Mouse (Mus musculus): ENCODE measurements at regions not wholly inside any gene's neighbourhood (a gene's known extent, or its start where the extent isn't known, plus 50 kb on each side); places are given as distances from the start of the nearest gene placed in this dataset.

DNA sequence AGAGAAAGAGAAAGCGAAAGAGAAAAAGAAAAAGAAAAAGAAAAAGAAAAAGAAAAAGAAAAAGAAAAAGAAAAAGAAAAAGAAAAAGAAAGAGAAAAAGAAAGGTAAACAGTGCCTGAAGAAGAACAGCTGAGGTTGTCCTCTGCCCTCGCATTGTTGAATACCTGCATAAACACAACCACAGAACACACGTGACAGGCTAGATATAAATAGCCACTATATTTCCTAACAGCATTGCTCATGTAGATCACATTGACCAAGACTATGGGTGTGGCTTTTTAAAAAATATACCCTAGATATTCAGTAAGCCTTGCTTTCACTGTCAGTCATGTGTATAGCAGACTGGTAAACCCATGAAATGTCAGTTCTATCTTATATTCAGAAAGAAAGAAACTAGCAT, 211.5 kb downstream of the Basp1 start:
- TF ChIP-seq CTCF (IDR thresholded peaks at IDR 0.05; ENCODE audit: extremely low read depth, insufficient read depth, low read length): no peak
- no peak for TF ChIP-seq POLR2A (IDR thresholded peaks at IDR 0.05; ENCODE audit: extremely low read depth, insufficient read depth, low read length)
